Mouse (Mus musculus) urinary bladder, postnatal 10 days (tissue): ENCODE measurements around the gene Zfand2b.

Experiments used
- DNase-seq: peaks from one replicate; pipeline ENCODE4 v3.0.0; 2022; ENCODE audit warnings: low spot score

Gene Zfand2b

DNA sequence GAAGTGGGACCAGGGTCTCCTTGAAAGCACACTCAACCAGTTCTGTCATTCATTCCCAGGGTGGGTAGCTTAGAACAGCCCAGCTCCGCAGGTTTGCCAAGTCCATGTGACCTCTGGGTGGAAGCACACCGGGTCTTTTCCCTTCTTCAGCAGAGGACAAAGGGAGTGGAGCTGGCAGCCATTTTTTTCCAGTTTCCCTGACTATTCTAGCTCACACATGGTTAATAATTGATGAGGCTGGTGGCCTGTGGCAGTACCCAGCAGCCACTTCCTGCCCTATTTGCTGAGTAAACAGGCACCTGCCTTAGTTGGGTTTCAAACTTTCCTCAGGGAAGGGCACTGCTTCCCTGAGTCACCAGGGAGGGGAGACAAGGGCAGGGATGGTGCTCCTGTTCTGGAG lies 46.0 kb downstream of the Zfand2b start:
- DNase-seq = no peak

GRCm38 (mm10) chr1:75214886-75215285 lies 46.4 kb downstream of the Zfand2b start:
- no peak for DNase-seq

DNA sequence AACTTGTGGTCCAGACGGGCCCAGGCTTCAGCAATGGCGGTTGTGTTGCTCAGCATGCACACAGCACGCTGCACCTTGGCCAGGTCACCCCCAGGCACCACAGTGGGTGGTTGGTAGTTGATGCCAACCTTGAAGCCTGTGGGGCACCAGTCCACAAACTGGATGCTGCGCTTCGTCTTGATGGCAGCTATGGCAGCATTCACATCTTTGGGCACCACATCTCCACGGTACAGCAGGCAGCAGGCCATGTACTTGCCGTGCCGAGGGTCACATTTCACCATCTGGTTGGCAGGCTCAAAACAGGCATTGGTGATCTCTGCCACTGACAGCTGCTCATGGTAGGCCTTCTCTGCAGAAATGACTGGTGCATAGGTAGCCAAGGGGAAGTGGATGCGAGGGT lies 47.3 kb downstream of the Zfand2b start:
- no peak for DNase-seq

DNA sequence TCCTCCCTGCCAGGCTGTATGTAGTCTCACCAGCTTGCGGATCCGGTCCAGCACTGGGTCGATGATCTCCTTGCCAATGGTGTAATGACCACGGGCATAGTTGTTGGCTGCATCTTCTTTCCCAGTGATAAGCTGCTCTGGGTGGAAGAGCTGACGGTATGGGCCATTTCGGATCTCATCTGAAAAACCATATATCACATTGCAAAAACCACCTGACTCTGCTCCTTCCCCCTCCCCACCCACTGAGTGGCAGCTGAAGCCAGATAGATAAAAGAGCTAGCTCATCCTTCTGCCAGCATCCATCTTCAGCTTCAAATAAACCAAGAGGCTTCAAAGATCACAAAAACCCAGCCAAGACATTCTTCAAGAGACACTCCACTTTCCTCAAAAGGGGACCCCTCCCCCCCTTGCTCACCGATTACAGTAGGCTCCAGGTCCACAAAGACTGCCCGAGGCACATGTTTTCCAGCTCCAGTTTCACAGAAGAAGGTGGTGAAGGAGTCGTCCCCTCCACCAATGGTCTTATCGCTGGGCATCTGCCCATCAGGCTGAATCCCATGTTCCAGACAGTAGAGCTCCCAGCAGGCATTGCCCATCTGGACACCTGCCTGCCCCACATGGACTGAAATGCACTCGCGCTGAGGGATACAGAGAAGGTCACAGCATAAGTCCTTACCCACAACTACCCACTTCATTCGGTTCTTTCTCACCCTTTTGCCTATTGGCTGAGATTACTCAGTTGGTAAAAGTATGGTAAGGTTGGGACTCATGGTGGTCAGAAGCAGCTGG lies 48.5 kb downstream of the Zfand2b start:
- no peak for DNase-seq

DNA sequence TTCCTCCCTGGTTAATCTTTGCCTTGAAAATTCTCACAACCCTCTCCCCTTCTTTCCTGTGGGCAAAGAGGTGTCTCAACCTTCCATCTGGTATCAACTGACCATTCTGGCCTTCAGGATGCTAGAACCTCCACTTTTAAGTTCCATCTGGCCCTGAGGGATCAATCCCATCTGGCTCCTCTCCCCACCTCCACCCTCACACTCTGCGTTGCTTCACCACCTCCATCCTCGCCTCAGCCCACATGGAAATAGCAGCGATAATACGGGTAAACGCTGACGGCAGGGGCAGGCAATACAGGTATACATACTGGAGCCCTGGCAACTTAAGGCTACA lies 49.4 kb downstream of the Zfand2b start:
- DNase-seq = no peak

GRCm38 (mm10) chr1:75218227-75219001 lies 50.0 kb downstream of the Zfand2b start:
- no peak for DNase-seq

DNA sequence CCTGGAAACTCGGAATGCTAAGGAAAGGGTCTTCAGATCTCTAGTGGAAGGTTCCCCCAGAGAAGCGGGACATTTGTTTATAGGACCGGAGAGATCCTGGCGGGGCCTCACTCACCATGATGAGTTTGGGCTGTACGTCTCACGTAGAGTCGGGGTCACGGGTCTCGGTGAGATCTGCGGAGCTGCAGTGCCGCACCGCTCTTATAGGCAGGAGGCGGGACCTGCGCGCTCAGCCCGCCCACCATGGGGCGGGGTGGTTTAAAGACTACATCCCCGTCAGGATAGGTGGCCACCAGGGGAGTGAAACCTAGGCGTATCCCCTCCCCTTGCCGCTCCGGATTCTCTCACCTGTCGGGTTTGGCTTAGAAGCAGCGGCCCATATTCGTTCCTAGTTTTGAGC lies 50.6 kb downstream of the Zfand2b start:
- DNase-seq = peak; percentile 60

DNA sequence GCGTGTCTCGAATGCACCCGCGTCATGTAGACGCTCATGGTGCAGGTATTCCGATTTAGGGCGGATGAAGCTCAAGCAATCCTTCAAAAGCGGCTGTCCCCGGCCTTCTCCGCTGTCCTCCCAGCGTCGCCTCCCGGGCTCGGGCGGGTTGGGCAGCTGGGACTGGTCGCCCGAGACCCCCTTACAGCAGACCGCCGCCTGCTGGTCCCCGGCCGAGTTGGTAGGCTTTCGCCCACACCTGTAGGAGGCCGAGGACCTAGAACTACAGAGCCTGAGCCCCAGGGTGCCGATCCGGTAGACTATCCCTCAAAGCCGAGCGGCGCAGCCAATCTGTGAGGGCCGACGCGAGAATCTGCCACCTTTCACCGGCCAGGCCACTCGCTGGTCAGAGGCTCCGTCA lies 51.1 kb downstream of the Zfand2b start, which contains the start of gene Tuba4a:
Gene Tuba4a, minus strand, starts transcription at position 335 of the 400 bp plus-strand sequence.
- no peak for DNase-seq
